Mouse (Mus musculus): ENCODE results near the gene Aloxe3.

- peak; percentile 20 for TF ChIP-seq CTCF (conservative IDR thresholded peaks at IDR 0.05; ENCODE audit: low read length)
- no peak for TF ChIP-seq POU5F1 (IDR thresholded peaks at IDR 0.05; ENCODE audit: borderline replicate concordance, low read length)
These were observed 450 bp upstream of the Aloxe3 start for GRCm38 (mm10) chr11:69125041-69125851.
